Mouse (Mus musculus) urinary bladder, postnatal 4 days (tissue): ENCODE results near the gene Rundc1.
A peak's percentile ranks its signal among the peaks of the same experiment; 100 is the strongest.
"Not testable (repeated sequence)": the region's sequence is repeated elsewhere in the genome, so short reads cannot be mapped to it uniquely, and the experiment has no call there.

Experiments used
- DNase-seq, 2 experiments: peaks; one replicate each; pipeline ENCODE4 v3.0.0; 2021 to 2022; ENCODE audit warnings: low spot score in 2 of 2

Gene Rundc1

DNA sequence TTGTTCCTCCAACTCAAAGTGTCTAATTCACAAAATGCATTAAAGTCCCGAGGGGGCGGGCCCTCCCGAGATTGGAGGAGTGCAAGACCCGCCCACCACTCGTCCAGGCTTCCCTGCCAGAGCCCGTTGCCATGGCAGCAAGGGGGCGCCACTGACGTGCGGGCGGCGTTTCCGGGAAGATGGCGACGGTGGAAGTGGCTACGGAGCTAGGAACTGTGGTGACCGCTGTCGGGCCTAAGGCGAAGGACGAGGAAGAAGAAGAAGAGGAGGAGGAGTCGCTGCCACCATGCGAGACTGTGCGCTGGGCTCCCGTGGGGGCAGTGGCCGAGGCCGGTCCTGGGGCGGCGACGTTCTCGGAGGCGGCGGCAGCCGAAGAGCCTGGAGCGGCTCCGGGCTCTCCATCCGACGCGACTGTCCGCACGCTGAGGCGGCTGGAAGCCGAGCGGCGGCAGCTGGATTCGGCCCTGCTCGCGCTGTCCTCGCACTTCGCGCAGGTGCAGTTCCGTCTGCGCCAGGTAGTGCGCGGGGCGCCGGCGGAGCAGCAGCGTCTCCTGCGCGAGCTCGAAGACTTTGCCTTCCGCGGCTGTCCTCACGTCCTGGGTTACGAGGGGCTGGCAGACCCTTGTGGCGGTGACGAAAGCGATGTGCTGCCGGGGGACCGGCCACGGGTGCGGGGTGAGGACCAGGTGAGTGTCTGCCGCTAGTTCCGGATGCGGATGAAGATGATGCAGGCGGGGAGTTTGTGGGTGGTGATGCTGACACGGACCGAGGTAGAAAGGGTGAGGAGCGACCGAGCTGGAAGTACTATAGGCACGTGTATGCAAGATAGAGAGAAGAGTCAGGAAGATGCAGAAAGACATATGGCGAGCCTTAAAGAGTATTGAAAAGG, at the start of gene Rundc1, which contains the start of gene Ptges3l:
Gene Rundc1, plus strand, starts transcription at position 161 of the 889 bp plus-strand sequence.
Gene Ptges3l, minus strand, starts transcription at position 409 of the 889 bp plus-strand sequence.
- DNase-seq: peak; percentile 96 to 100

DNA sequence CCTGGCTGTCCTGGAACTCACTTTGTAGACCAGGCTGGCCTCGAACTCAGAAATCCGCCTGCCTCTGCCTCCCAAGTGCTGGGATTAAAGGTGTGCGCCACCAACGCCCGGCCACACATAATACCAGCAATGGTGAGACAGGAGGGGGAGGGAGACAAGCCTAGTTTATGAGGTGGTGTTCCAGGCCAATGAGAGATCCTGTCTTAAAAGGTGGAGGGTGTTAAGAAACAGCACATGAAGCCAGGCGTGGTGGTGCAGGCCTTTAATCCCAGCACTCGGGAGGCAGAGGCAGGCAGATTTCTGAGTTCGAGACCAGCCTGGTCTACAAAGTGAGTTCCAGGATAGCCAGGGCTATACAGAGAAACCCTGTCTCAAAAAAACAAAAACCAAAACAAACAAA, 46.7 kb upstream of the Rundc1 start:
- not testable (repeated sequence) for DNase-seq

DNA sequence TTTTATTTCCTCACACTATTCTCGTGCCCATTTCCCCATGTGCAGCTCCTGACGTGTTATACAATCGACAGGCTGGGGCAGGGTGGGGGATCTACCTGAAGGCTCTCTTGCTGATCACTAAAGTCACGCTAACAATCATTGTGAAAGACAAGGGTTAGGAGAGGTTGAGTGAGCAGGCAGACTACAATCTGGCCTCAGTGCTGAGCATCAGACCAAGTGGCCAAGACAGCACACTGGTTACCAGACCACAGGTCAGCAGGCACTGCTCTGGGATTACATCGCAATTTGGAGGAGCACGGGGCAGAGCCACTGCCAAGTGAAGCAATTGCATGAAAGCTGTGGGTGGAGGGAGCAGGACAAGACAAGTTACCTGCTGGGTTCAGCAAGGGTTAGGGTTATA, 46.0 kb upstream of the Rundc1 start:
- no peak for DNase-seq

DNA sequence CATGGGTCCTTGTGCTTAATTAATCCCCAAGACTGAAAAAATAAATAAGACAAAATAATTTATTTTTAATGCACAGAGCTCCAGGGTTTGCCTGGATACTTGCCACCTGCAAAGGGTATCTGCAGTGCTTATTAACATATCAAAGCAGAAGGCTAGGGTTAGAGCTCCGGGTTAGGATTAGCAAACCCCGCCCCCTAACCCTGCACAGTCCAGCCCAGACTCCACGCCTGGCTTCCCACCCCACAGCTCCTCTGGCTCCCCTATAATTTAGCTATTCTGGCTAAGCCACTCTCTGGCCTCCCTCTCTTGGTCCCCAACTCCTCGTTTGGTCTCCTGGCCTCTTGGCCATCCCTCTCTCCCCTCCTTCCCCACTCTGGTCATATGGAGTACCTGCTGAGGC, 43.1 kb upstream of the Rundc1 start:
- no peak for DNase-seq

DNA sequence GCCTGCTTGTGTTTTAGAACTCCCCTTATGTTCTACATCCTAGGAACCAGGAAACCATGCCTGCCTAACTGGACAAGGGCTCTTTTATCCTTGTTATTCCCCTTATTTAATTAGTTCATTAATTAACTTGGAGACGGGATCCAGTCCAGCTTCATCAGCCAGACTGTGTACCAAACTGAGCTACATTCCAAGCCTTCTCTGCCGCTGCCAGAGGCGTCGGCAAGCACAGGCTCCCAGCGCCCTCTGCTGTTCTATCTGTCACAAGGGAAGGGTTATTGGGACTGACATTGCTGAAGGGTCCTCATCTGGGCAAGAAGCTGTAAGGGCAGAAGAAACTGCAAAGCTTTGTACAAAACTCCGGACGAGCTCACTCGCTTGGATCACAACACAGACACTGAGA, 29.8 kb upstream of the Rundc1 start:
- DNase-seq: peak; percentile 58 to 76

DNA sequence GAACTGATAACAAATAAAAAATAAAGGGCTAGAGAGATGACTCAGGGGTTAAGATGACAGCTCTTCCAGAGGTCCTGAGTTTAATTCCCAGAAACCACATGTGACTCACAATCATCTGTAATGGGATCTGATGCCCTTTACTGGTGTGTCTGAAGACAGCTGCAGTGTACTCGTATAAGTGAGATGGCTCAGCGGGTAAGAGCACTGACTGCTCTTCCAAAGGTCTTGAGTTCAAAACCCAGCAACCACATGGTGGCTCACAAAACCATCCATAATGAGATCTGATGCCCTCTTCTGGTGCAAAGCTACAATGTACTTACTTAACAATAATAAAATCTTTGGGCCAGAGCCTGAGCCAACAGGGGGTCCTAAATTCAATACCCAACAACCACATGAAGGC, 9.6 kb upstream of the Rundc1 start:
- no peak for DNase-seq

DNA sequence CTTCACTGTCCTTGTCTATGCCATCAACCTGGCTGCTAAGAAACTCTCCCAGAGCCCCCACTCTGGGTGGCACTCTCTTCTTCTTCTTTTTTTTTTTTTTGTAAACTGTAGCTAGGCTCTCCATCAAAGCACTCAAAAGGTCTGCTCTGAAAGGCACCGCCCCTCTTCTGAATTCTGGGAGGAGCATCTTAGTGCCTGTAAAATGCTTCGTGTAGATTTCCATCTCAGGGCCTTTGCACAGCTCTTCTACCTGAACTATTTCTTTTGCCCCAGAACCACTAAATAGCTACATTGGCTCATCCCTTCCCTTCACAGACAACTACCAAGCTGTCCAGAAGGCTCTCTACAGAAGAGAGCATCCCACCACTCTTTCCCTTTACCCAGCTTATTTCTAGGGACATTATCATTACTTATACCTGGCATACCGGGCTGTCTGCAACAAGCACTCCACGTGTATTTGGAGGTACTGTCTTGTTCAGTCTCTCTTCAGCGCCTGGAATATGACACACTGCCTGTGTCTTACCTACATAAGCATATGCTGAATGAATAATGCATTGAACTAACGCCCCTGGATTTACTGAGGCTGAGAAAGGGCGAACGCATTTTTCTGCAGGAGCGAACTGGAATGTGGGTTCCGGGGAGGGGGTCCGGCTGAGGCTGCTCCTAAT, 8.3 kb upstream of the Rundc1 start:
- no peak for DNase-seq

DNA sequence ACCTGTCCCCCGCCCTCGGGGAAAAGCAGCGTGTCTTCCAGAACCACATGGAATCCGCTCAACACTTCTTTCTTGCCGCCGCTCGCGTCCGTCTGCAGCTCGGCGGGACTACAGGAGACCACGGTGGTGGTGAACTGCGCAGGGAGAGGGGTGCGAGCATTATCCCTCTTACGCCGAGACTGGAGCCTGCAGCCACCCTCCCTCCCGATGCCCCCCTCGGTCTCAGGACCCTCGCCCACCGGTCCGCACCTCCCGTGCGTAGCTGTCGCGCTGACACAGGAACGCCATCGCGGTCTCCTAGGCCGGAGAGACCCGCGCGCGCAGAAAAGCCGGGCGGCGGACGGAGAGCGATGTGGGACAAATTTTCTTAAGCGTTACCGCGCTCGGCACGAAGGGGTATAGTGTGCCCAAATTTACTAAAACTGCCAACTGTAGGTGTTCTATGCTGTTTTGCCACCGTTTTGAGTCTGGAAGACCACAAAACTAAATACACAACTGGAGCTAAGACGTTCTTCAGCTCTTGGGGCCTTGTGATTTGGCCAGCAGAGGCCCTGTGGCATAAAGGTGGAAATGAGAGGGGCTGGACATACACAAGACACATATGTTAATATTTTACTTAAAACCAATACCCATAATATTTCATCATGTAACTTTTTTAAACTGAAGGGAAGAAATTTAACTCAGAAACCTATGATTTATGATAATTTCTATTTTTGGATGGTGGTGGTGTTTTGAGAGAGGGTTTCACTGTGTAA, 7.6 kb upstream of the Rundc1 start, which contains the start of gene Aarsd1:
Gene Aarsd1, minus strand, starts transcription at position 515 of the 755 bp plus-strand sequence.
- peak; percentile 83 to 92 for DNase-seq

DNA sequence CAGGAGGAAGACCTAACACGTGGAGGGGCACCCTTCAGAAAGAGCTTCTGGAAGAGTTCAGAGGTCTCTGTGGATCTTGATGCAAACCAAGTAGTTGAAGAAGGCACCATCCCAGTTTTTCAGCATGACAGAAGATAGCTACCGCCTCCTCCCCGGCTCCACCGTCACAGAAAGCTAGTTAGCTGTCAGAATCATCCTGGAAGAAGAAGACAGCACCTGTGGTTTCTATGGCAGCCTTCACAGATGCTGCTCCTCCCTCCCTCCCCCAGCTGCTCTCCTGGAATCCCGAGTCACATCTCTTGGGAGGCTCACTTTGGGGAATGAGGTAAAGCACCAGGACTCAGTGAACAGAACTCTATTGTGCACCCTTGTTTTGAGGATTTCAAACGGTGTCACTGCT, 5.9 kb upstream of the Rundc1 start:
- no peak for DNase-seq

DNA sequence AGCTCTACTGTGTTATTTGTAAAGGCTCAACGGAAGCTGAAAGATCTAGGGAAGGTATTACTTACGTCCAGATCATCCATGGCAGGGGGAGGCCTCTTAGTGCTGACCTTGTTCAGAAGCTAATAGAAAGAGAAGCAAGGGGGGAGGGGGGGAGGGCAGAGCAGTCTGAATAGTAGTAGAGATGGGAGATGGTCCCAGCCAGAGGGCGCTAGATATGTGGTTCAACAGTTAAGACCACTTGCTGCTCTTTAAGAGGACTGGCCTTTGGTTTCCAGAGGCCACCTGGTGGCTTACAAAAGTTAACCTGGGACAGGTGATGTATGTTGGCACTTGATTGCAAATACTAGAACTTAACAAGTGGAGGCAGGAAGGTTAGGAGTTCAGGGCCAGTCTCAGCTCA, 5.3 kb upstream of the Rundc1 start:
- no peak for DNase-seq

DNA sequence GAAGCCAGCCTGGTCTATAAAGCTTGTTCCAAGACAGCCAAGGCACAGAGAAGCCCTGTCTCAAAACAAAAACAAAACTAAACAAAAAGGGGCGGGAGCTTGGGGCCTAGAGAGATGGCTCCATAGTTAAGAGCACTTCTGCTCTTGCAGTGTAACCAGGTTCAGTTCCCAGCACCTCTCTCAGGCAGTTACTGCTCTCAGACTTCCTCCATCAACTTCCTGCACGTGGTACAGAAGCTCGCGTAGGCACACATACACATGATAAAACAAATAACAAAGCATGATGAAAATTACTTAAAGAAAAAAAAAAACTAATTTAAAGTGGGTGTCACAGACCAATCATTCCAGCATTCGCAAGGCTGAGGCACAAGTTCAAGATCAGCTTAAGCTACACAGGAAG, 4.7 kb upstream of the Rundc1 start:
- DNase-seq: no peak

DNA sequence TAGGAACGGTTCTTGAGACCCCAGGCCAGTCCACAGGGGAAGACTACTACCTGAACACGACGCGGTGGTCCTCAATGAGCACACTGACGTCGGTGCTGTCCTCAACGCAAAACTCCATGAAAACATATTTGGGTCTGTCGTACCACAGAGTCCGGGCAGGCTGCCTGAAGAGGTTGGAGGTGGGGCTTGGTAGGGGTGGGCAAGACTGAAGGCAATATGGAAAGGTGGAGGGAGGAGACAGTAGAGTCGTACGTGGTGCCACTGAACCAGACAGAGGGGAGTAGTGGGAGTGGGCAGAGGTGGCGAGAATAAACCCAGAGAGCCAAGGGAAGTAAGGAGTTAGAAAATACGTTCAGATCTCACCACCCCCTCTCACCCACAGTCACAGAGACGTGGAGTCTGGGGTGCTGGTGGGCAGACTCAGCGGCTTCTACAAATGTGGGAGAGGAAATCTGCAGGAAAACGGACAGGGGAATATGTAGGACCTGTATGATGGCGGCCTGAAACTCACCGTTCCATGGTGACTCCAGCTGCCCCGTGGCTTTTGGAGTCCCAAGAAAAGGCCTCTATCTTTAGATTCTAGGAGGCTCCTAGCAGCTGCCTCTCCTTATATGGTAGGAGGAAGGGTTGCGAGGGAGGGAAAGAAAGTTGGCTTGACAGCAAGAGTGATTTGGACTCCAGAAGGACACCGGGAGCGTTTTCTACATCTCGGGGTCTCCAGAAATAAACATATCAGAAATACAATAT, 607 bp upstream of the Rundc1 start, which contains the start of gene Gm27029:
Gene Gm27029, minus strand, starts transcription at position 692 of the 747 bp plus-strand sequence.
- DNase-seq: no peak

DNA sequence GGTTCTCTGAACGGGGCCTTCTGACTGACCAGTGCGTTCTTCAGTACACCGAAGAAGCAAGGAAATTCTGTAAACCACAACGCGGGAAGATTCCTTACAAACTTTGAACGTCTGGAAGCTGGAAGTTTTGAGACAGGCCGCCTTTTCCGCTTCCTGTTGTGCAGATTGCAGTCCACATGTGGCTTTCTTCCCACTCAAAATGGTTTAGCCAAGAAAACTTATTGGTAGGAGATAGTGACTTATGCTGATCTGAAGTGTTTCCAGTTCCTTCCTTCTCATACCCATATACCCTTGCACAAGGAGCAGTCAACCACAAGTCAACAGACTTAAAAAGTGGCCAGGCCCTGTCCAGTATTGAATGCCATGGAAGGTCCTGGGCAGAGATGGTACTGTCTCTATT, 1.3 kb downstream of the Rundc1 start:
- DNase-seq: no peak

DNA sequence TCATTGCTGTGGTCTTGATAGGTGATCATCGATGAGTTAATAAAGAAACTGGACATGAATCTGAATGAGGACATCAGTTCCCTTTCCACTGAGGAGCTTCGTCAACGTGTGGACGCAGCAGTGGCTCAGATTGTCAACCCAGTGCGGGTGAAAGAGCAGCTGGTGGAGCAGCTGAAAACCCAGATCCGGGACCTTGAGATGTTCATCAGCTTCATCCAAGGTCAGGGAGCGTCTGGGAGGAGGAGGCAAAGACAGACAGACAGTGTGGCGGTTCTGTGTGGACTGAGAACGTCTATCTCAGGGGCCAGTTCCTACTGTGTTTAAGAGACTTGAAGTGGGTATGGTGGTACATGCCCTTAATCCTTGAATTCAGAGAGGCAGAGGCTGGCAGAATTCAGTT, 6.4 kb downstream of the Rundc1 start:
- DNase-seq: no peak

DNA sequence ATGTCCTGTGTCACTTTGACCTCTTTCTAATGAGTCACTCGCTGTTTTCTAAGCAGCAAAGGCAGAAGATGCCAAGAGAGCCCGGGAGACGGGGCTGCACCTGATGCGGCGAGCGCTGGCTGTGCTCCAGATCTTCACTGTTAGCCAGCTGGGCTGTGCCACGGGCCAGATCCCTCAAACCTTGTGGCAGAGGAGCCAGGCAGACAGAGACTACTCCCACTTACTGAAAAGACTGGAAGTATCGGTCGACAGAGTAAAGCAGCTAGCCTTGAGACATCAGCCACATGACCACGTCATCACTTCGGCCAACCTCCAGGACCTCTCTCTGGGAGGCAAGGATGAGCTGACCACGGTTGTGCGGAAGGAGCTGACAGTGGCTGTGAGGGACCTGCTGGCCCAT, 8.5 kb downstream of the Rundc1 start:
- DNase-seq: no peak

DNA sequence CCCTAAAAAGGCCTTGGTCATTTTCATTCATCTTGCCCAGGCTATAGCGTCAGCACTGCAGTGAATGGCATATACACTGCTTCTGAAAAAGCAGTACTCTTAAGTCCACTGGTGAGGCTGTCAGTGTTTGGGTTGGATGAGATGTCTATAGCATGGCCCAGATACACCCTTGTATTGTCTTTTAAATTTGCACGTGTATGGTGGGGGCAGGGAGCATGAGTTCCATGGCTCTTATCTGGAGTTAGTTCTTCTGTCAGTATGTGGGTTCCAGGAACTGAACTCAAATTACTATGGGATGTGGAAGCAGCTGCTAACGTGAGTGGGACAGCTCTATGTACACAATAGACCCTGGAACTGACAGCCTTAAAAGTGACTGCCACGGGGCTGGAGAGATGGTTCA, 10.9 kb downstream of the Rundc1 start:
- no peak for DNase-seq

DNA sequence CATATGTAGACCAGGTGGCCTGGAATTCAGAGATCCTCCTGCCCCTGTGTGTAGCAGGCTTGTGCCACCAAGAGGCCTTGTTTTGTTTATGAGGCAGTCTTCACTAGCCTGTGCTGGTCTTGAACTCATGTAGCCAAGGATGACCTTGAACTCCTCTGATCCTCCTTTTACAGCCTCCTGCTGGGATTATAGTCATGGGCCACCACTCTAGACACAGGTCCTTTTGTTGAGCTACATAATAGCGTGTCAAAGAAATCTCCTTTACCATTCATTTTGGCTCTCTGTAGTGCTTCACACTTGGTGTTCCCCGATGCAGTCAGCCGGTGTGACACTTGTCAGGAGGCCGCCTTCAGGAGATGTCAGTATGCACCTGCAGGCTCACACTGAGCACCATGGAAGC, 12.0 kb downstream of the Rundc1 start:
- no peak for DNase-seq

DNA sequence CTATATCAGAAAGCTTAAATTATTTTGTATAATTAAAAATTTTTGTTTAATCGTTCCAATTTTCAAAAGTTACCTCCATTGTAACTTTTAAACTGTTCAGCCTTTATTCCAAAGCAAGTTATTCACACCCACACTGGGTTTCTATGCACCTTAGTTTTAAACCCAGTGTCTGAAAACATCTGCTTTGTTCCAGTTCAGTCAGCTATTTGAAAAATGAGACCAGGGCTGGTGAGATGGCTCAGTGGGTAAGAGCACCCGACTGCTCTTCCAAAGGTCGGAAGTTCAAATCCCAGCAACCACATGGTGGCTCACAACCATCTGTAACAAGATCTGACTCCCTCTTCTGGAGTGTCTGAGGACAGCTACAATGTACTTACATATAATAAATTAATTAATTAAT, 13.1 kb downstream of the Rundc1 start:
- not testable (repeated sequence) for DNase-seq

DNA sequence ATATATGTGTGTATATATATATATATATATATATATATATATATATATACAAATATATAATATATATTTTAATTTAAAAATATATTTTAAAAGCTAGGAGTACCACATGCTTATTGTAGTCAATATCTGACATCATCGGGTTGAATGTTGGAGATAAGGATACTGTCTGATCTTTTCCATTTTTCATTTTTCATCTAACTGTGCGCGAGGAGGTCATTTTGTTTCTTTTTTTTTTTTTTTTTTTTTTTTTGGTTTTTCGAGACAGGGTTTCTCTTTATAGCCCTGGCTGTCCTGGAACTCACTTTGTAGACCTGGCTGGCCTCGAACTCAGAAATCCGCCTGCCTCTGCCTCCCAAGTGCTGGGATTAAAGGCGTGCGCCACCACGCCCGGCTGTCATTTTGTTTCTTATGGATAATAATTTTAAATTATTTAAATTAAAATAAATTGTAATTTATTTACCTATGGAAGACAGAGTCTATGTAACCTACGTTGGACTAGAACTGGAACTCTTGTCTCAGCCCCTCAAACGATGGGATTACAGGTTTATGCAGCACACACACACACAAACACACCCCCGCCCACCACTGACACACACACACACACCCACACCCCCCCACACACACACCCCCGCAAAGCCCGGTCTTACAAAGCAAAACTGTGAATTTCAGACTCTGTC, 16.7 kb downstream of the Rundc1 start:
- not testable (repeated sequence) for DNase-seq

DNA sequence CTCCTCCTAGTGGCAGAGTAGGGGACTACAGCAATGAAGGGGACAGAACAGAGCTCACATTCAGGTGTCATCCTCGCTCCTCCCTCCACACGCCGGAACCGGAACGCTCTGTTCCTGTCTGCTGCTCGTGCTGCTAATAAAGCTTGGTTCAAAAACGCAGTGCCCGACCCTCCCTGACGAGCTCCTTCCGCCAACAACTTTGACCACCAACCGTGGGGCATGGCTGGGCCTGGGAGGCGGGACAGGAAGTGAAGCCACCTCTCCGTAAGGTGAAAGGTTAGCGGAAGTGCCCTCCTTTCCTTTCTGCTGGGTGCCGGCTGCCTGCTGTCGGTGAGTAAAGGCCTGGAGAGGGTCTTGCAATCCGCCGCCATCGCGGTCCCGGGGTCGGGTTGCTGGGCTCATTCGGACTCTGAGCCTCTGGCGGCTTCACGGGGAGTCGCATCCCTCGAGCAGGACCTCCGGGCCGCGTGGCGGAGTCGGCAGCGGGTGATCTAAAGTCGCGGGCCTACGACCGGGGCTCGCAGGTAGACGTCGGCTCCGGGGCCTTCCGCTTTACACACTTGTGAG, 17.3 kb downstream of the Rundc1 start, which contains the start of gene Rpl27:
Gene Rpl27, plus strand, starts transcription at position 172 of the 567 bp plus-strand sequence.
- peak; percentile 95 to 98 for DNase-seq
